Mouse (Mus musculus) lung, embryonic 15.5 days (tissue): ENCODE data around the gene Acads. TPM values are rescaled to one million over a fixed set of nuclear protein-coding genes. Genes with fewer than 3 reads are reported as not detected.
"Not testable (repeated sequence)": the region's sequence is repeated elsewhere in the genome, so short reads cannot be mapped to it uniquely, and the experiment has no call there.

Experiments used
- ATAC-seq: fragments of 200-750 bp; cut with Nextera tagmentation; 2 replicates; pipeline ENCODE4 v1.8.0; 2017; ENCODE audit warnings: moderate number of reproducible peaks, borderline replicate concordance; ENCODE audit not compliant: low FRiP score, low TSS enrichment; ENCODE audit errors: extremely low read depth
- H3K27ac ChIP-seq: fragments of 300-500 bp; sonication (generic); 2 replicates; pipeline ENCODE4 v1.5.1; 2015; ENCODE audit warnings: moderate library complexity, mild to moderate bottlenecking, inconsistent platforms
- H3K27me3 ChIP-seq: fragments of 300-500 bp; sonication (generic); 2 replicates; pipeline ENCODE4 v1.6.1; 2015; ENCODE audit warnings: inconsistent platforms
- H3K36me3 ChIP-seq: fragments of 300-500 bp; sonication (generic); 2 replicates; pipeline ENCODE4 v1.6.1; 2015; ENCODE audit warnings: inconsistent platforms
- H3K4me1 ChIP-seq: fragments of 300-500 bp; sonication (generic); 2 replicates; pipeline ENCODE4 v1.6.1; 2015; ENCODE audit warnings: inconsistent platforms
- H3K4me2 ChIP-seq: fragments of 300-500 bp; sonication (generic); 2 replicates; pipeline ENCODE4 v1.6.1; 2015; ENCODE audit warnings: inconsistent platforms, mild to moderate bottlenecking, moderate library complexity
- H3K4me3 ChIP-seq: fragments of 300-500 bp; sonication (generic); 2 replicates; pipeline ENCODE4 v1.5.1; 2015; ENCODE audit warnings: mild to moderate bottlenecking, inconsistent platforms
- H3K9ac ChIP-seq: fragments of 300-500 bp; sonication (generic); 2 replicates; pipeline ENCODE4 v1.6.1; 2015; ENCODE audit warnings: inconsistent platforms
- H3K9me3 ChIP-seq: fragments of 300-500 bp; sonication (generic); 2 replicates; pipeline ENCODE4 v1.6.1; 2016; ENCODE audit warnings: inconsistent platforms
- WGBS: fragments of 180-500 bp; shearing (Covaris S2); methylation state at CpG from one replicate; pipeline ENCODE4 v1.1.7; 2015; 5-methylcytosine and 5-hydroxymethylcytosine counted together
- polyA plus RNA-seq: library from polyadenylated mRNA; unstranded; fragments of >200 nt; fragmentation: Nextera tagmentation; extraction: Ambion mirVana; gene quantifications from 2 replicates; pipeline ENCODE4 v1.2.1, GENCODE M21; 2015

The Acads gene
- polyA plus RNA-seq, 1 experiment from 2014 or later: 76.3 TPM

GRCm38 (mm10) chr5:115158040-115158983, 39.2 kb upstream of the Acads start, which contains the start of gene Mlec:
TSS of gene Mlec (minus strand) at chr5:115158179.
- H3K9me3 ChIP-seq: no peaks in the 10 kb centered on the region
- WGBS: under 1% methylated on average over 75 of the region's 78 CpGs
- peaks cover 50% of the 10 kb centered on the region for H3K4me1 ChIP-seq

GRCm38 (mm10) chr5:115156933-115157589, 37.9 kb upstream of the Acads start:
- Histone ChIP-seq H3K36me3 (0 out of 2 replicates have a peak, but pooled peaks cover 4% of the 10 kb centered on the region), H3K4me1 (peaks cover 56% of the 10 kb centered on the region), H3K9me3 (no peaks in the 10 kb centered on the region), H3K27ac (peak overlapping the region; percentile 98), H3K27me3 (no peaks in the 10 kb centered on the region), H3K9ac (peak overlapping the region; percentile 96), H3K4me3 (peak overlapping the region; percentile 92), H3K4me2 (peak overlapping the region; percentile 68)
- under 1% methylated on average over 26 of the region's 26 CpGs for WGBS
- ATAC-seq: no peak

More at GRCm38 (mm10) chr5:115158040-115158983, 39.2 kb upstream of the Acads start, which contains the start of gene Mlec:
- H3K4me3 ChIP-seq: peak within 1 kb of the TSS; percentile 92
- peak within 1 kb of the TSS; percentile 96 for H3K9ac ChIP-seq
- 0 out of 2 replicates have a peak, but pooled peaks cover 4% of the 10 kb centered on the region for H3K36me3 ChIP-seq
- peak; percentile 98 for ATAC-seq
- H3K27me3 ChIP-seq: no peaks in the 10 kb centered on the region
- peak within 1 kb of the TSS; percentile 98 for H3K27ac ChIP-seq
- peak within 1 kb of the TSS; percentile 68 for H3K4me2 ChIP-seq

GRCm38 (mm10) chr5:115156401-115156800, 37.3 kb upstream of the Acads start:
- H3K9ac ChIP-seq: peak overlapping the region; percentile 96

GRCm38 (mm10) chr5:115155831-115156230, 36.7 kb upstream of the Acads start:
- Histone ChIP-seq H3K27ac (no peak overlapping the region), H3K36me3 (peaks cover 9% of the 10 kb centered on the region; the same call in 1 of the 2 replicates), H3K9me3 (no peaks in the 10 kb centered on the region), H3K4me1 (peaks cover 54% of the 10 kb centered on the region), H3K9ac (peak overlapping the region; percentile 96), H3K27me3 (no peaks in the 10 kb centered on the region), H3K4me2 (peak overlapping the region; percentile 68), H3K4me3 (peak overlapping the region; percentile 92)
- 33% methylated on average over 5 of the region's 5 CpGs for WGBS
- no peak for ATAC-seq

More at GRCm38 (mm10) chr5:115156401-115156800, 37.3 kb upstream of the Acads start:
- H3K4me1 ChIP-seq: peaks cover 56% of the 10 kb centered on the region
- no peaks in the 10 kb centered on the region for H3K9me3 ChIP-seq
- 43% methylated on average over 7 of the region's 7 CpGs for WGBS
- 0 out of 2 replicates have a peak, but pooled peaks cover 4% of the 10 kb centered on the region for H3K36me3 ChIP-seq
- no peak overlapping the region for H3K27ac ChIP-seq
- H3K27me3 ChIP-seq: no peaks in the 10 kb centered on the region
- peak overlapping the region; percentile 92 for H3K4me3 ChIP-seq
- H3K4me2 ChIP-seq: peak overlapping the region; percentile 68
- no peak for ATAC-seq

GRCm38 (mm10) chr5:115155156-115155631, 36.0 kb upstream of the Acads start:
- Histone ChIP-seq H3K4me3 (peak overlapping the region; percentile 92), H3K27ac (no peak overlapping the region)
- no peak for ATAC-seq

GRCm38 (mm10) chr5:115152132-115152956, 33.2 kb upstream of the Acads start:
- 23% methylated on average over 8 of the region's 8 CpGs for whole genome bisulfite sequencing
- no peaks in the 10 kb centered on the region for H3K9me3 ChIP-seq
- 0 out of 2 replicates have a peak overlapping the region, but pooled peaks have one; percentile 38 for H3K27ac ChIP-seq
- no peak for ATAC-seq
- H3K27me3 ChIP-seq: no peaks in the 10 kb centered on the region
- H3K9ac ChIP-seq: no peak overlapping the region
- H3K4me3 ChIP-seq: no peak overlapping the region
- H3K4me2 ChIP-seq: peak overlapping the region; percentile 4; the same call in 1 of the 2 replicates
- peaks cover 42% of the 10 kb centered on the region for H3K36me3 ChIP-seq
- peaks cover 50% of the 10 kb centered on the region for H3K4me1 ChIP-seq

More at GRCm38 (mm10) chr5:115155156-115155631, 36.0 kb upstream of the Acads start:
- Histone ChIP-seq H3K4me1 (peaks cover 54% of the 10 kb centered on the region), H3K36me3 (peaks cover 15% of the 10 kb centered on the region), H3K9me3 (no peaks in the 10 kb centered on the region), H3K4me2 (peak overlapping the region; percentile 68), H3K27me3 (no peaks in the 10 kb centered on the region), H3K9ac (peak overlapping the region; percentile 96)
- 60% methylated on average over 13 of the region's 13 CpGs for WGBS

- H3K9ac ChIP-seq: no peak overlapping the region
- no peaks in the 10 kb centered on the region for H3K9me3 ChIP-seq
- H3K4me1 ChIP-seq: peaks cover 45% of the 10 kb centered on the region
- 78% methylated on average over 13 of the region's 13 CpGs for WGBS
- H3K27ac ChIP-seq: no peak overlapping the region
- H3K4me3 ChIP-seq: no peak overlapping the region
- H3K36me3 ChIP-seq: peaks cover 51% of the 10 kb centered on the region
- no peak overlapping the region for H3K4me2 ChIP-seq
- no peaks in the 10 kb centered on the region for H3K27me3 ChIP-seq
- ATAC-seq: no peak
These were observed 32.3 kb upstream of the Acads start for GRCm38 (mm10) chr5:115151457-115151856.

- Histone ChIP-seq H3K9ac (no peak overlapping the region), H3K27ac (no peak overlapping the region), H3K9me3 (no peaks in the 10 kb centered on the region), H3K4me1 (peaks cover 40% of the 10 kb centered on the region), H3K4me2 (no peak overlapping the region), H3K4me3 (no peak overlapping the region), H3K36me3 (peaks cover 54% of the 10 kb centered on the region), H3K27me3 (no peaks in the 10 kb centered on the region)
- no peak for ATAC-seq
- 75% methylated on average over 5 of the region's 5 CpGs for WGBS
These were observed 31.8 kb upstream of the Acads start for GRCm38 (mm10) chr5:115150991-115151390.

GRCm38 (mm10) chr5:115149675-115150459, 30.7 kb upstream of the Acads start:
- WGBS: 91% methylated on average over 14 of the region's 14 CpGs
- peaks cover 29% of the 10 kb centered on the region for H3K4me1 ChIP-seq
- no peak overlapping the region for H3K9ac ChIP-seq
- no peak for ATAC-seq
- H3K9me3 ChIP-seq: no peaks in the 10 kb centered on the region
- no peak overlapping the region for H3K27ac ChIP-seq
- H3K36me3 ChIP-seq: peaks cover 65% of the 10 kb centered on the region
- H3K27me3 ChIP-seq: no peaks in the 10 kb centered on the region
- H3K4me2 ChIP-seq: no peak overlapping the region
- H3K4me3 ChIP-seq: no peak overlapping the region

GRCm38 (mm10) chr5:115148872-115149271, 29.7 kb upstream of the Acads start:
- not testable (repeated sequence) for H3K27me3 ChIP-seq, H3K4me3 ChIP-seq, H3K9me3 ChIP-seq, H3K27ac ChIP-seq, H3K9ac ChIP-seq, ATAC-seq, H3K4me2 ChIP-seq
- H3K4me1 ChIP-seq: peaks cover 19% of the 10 kb centered on the region
- H3K36me3 ChIP-seq: peaks cover 66% of the 10 kb centered on the region
- no CpG with 5 or more reads among the region's 1 CpGs for WGBS
